Mouse (Mus musculus) limb, embryonic 14.5 days (tissue): ENCODE measurements around the gene Mreg. TPM values are rescaled to one million over a fixed set of nuclear protein-coding genes. Genes with fewer than 3 reads are reported as not detected.

ENCODE experiments used
- ATAC-seq: fragments of 200-750 bp; cut with Nextera tagmentation; 2 replicates; pipeline ENCODE4 v1.8.0; 2017; ENCODE audit warnings: low read depth, moderate number of reproducible peaks, moderate TSS enrichment; ENCODE audit not compliant: low FRiP score
- DNase-seq: peaks from one replicate; pipeline ENCODE4 v3.0.0-alpha.2; 2015; ENCODE audit warnings: low spot score
- H3K27ac ChIP-seq: fragments of 300-500 bp; sonication (generic); replicated peaks from 2 replicates; pipeline ENCODE4 v1.5.1; 2014; ENCODE audit warnings: low read depth, mild to moderate bottlenecking, low read length, moderate library complexity, mixed read lengths
- H3K27me3 ChIP-seq: fragments of 300-500 bp; sonication (generic); 2 replicates; pipeline ENCODE4 v1.6.1; 2014; ENCODE audit warnings: low read length, mixed read lengths; ENCODE audit not compliant: control insufficient read depth, insufficient read depth
- H3K36me3 ChIP-seq: fragments of 300-500 bp; sonication (generic); 2 replicates; pipeline ENCODE4 v1.6.1; 2014; ENCODE audit warnings: mild to moderate bottlenecking, low read length, moderate library complexity, mixed read lengths; ENCODE audit not compliant: control insufficient read depth, insufficient read depth
- H3K4me1 ChIP-seq: fragments of 300-500 bp; sonication (generic); 2 replicates; pipeline ENCODE4 v1.6.1; 2014; ENCODE audit warnings: antibody characterized with exemption, low read length, mixed read lengths; ENCODE audit not compliant: control insufficient read depth, insufficient read depth
- H3K4me2 ChIP-seq: fragments of 300-500 bp; sonication (generic); replicated peaks from 2 replicates; pipeline ENCODE4 v1.6.1; 2014; ENCODE audit warnings: low read depth, mild to moderate bottlenecking, low read length, moderate library complexity; ENCODE audit not compliant: severe bottlenecking
- H3K4me3 ChIP-seq: fragments of 300-500 bp; sonication (generic); replicated peaks from 2 replicates; pipeline ENCODE4 v1.5.1; 2014; ENCODE audit warnings: low read length
- H3K9ac ChIP-seq: fragments of 300-500 bp; sonication (generic); 2 replicates; pipeline ENCODE4 v1.6.1; 2014; ENCODE audit warnings: mild to moderate bottlenecking, low read depth, low read length, moderate library complexity; ENCODE audit not compliant: severe bottlenecking
- H3K9me3 ChIP-seq: fragments of 300-500 bp; sonication (generic); 2 replicates; pipeline ENCODE4 v1.6.1; 2016; ENCODE audit warnings: low read length; ENCODE audit not compliant: control insufficient read depth
- POLR2A ChIP-seq: fragments of 200-500 bp; IDR thresholded peaks from 2 replicates; pipeline ENCODE4 v1.8.0; 2012; ENCODE audit warnings: inconsistent platforms, mild to moderate bottlenecking, moderate library complexity, borderline replicate concordance; ENCODE audit not compliant: insufficient read depth, insufficient read length; ENCODE audit errors: extremely low read depth
- WGBS: fragments of 180-500 bp; shearing (Covaris S2); extraction: QIAGEN DNeasy Blood & Tissue Kit; methylation state at CpG from one replicate; pipeline ENCODE4 v1.1.7; 2014; 5-methylcytosine and 5-hydroxymethylcytosine counted together
- polyA plus RNA-seq, 2 experiments: library from polyadenylated mRNA; depleted of rRNA in 1 of 2; stranded (reverse) in 1 of 2; unstranded in 1 of 2; fragments of >200 nt; fragmentation: Nextera tagmentation in 1 of 2; extraction: Ambion mirVana in 1 of 2; gene quantifications; 2 replicates each; pipeline versions ENCODE4 v1.2.1 to v1.2.3; 2012 to 2014

The Mreg gene
- polyA plus RNA-seq, 2 experiments = 1.5 to 4.6 TPM

GRCm38 (mm10) chr1:72174183-72174582 is 37.9 kb downstream of the Mreg start:
- no peak overlapping the region for H3K4me3 ChIP-seq

DNA sequence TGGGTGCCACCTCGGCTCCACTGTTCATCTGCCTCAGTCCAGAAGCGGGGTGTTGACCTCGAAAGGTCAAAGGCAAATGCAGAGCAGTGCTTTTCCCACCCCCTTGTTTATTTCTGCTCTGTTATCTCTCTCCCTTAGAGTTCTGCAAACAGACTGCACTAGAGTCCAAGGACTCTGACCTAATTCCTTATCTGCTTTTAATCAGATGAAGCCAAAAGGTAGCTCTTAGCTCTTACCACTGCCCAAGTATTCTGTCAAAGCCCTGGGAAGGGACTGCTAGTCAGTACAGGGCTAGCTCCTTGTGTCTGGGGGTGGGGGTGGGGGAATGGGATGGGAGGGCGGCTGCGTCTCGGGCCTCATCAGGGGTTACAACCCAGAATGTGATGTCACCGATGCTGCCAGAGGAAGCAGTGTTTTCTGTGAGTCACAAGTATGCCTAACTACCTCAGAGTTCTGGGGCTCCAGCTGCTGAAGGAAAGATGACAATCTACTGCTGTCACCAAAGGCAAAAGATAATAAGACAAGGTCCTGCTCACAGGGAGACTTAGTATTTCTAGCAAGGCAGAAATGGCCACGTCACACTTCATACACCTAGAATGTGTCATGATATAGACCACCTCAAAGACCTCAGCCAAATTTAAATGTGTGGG is 38.6 kb downstream of the Mreg start:
- H3K4me1 ChIP-seq = no peaks in the 10 kb centered on the region
- H3K27me3 ChIP-seq = no peaks in the 10 kb centered on the region
- DNase-seq (no peak), ATAC-seq (no peak)
- 59% methylated on average over 8 of the region's 8 CpGs for WGBS
- TF ChIP-seq POLR2A = no peak
- H3K36me3 ChIP-seq = no peaks in the 10 kb centered on the region
- no peak overlapping the region for H3K27ac ChIP-seq
- H3K9ac ChIP-seq = no peak overlapping the region
- no peak overlapping the region for H3K4me3 ChIP-seq
- H3K4me2 ChIP-seq = no peak overlapping the region
- no peaks in the 10 kb centered on the region for H3K9me3 ChIP-seq

More at GRCm38 (mm10) chr1:72174183-72174582, 37.9 kb downstream of the Mreg start:
- H3K27me3 ChIP-seq = no peaks in the 10 kb centered on the region
- no peaks in the 10 kb centered on the region for H3K36me3 ChIP-seq
- no peaks in the 10 kb centered on the region for H3K9me3 ChIP-seq
- H3K4me1 ChIP-seq = no peaks in the 10 kb centered on the region
- DNase-seq (no peak), ATAC-seq (no peak)
- no peak overlapping the region for H3K4me2 ChIP-seq
- 73% methylated on average over 7 of the region's 7 CpGs for WGBS
- H3K9ac ChIP-seq = no peak overlapping the region
- TF ChIP-seq POLR2A = no peak
- H3K27ac ChIP-seq = no peak overlapping the region

DNA sequence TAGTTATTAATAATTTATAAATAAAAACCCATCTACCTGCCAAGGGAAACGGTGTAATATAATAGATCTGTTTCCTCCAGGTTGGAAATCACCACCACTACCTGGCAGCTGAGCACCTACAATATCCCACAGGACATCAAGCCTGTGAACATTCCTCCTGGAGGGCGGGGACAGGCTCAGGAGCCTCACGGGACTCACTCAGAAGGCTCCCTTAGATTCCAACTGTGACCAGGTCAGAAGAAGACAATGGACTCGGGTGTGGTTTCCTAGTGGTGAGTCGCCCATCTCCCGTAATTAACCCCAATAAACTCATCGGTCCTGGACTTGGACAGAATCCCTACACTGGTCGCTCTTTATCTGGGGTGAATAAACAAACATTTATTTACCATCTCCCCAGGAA is 39.3 kb downstream of the Mreg start:
- H3K4me2 ChIP-seq = no peak overlapping the region

DNA sequence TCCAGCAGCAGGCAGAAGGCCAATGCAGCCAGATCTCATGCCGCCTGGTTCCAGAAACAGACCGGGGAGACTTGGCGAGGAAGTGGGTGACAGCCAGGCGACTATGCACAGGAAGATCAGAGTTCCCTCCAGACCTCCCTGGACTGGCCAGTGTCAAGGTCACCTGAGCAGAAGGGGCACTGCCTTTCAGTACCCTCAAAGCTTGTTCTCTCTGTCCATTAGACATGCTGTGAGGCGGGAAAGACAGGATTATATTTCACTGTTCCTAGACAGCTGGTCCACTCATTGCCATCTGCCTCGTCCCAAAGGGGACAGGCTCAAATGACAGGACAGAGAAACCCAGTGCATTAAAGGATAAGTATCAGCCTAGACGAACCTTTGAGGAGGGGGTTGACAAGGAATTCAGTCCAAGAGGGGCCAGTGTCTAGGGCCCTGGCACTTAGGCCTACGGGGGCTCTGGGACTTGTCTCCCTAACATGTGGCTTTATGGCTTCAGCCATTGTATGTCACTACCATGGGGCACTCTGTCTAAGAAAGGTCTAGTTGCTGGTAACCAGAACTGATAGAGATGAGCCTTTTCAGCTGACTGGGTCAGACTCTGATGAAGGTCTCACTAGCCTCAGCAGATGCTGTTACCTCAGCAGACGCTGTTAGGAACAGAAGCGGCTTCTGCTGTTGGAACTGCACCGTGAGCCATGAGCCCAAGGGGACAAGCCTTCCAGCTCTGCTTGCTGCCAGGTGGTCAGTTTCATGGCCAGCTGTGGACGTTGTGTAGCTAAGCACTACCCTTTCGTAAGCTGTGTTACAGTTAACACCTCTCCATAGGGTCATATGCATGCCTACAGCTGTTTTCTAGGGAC is 40.9 kb downstream of the Mreg start:
- Histone ChIP-seq H3K9ac (no peak overlapping the region), H3K27me3 (no peaks in the 10 kb centered on the region), H3K9me3 (no peaks in the 10 kb centered on the region), H3K4me2 (no peak overlapping the region), H3K4me3 (no peak overlapping the region), H3K4me1 (no peaks in the 10 kb centered on the region), H3K36me3 (no peaks in the 10 kb centered on the region), H3K27ac (no peak overlapping the region)
- 53% methylated on average over 13 of the region's 13 CpGs for WGBS
- peak; percentile 66 for ATAC-seq
- no peak for DNase-seq
- TF ChIP-seq POLR2A = no peak

More for the DNA sequence above, 39.3 kb downstream of the Mreg start:
- no peaks in the 10 kb centered on the region for H3K36me3 ChIP-seq
- no peaks in the 10 kb centered on the region for H3K27me3 ChIP-seq
- TF ChIP-seq POLR2A = no peak
- no peak overlapping the region for H3K4me3 ChIP-seq
- H3K27ac ChIP-seq = no peak overlapping the region
- WGBS = 77% methylated on average over 8 of the region's 8 CpGs
- no peak overlapping the region for H3K9ac ChIP-seq
- no peaks in the 10 kb centered on the region for H3K9me3 ChIP-seq
- ATAC-seq (no peak), DNase-seq (no peak)
- H3K4me1 ChIP-seq = no peaks in the 10 kb centered on the region

DNA sequence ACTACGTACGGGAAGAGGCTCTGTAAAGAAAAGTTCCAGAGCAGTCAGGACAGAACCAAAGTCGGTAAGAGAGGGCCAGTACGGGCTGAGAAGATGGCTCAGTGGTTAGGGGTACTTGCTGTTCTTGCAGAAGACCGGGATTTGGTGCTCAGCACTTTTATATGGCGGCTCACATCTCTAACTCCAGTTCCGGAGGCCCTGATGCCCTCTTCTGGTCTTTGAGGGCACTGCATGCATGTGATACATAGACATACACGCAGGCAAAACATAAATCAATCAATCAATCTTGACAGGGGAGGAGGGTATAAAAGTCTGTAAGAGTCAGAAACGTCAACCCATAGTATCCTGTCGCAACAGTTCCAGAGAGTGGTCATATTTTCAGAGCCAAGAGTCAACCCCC is 45.1 kb downstream of the Mreg start:
- DNase-seq = no peak
- no peaks in the 10 kb centered on the region for H3K9me3 ChIP-seq
- no peaks in the 10 kb centered on the region for H3K4me1 ChIP-seq
- no peaks in the 10 kb centered on the region for H3K27me3 ChIP-seq
- H3K9ac ChIP-seq = no peak overlapping the region
- H3K4me2 ChIP-seq = no peak overlapping the region
- no peak for TF ChIP-seq POLR2A
- H3K36me3 ChIP-seq = no peaks in the 10 kb centered on the region
- no peak for ATAC-seq
- WGBS = 92% methylated on average over 10 of the region's 10 CpGs
- no peak overlapping the region for H3K27ac ChIP-seq
- no peak overlapping the region for H3K4me3 ChIP-seq
